Mouse (Mus musculus) heart, embryonic 16.5 days (tissue): ENCODE results near the gene Fam187b. TPM values are rescaled to one million over a fixed set of nuclear protein-coding genes. Genes with fewer than 3 reads are reported as not detected.
"Not testable (repeated sequence)": the region's sequence is repeated elsewhere in the genome, so short reads cannot be mapped to it uniquely, and the experiment has no call there.

Experiments used
- ATAC-seq: fragments of 200-750 bp; cut with Nextera tagmentation; replicated peaks from 2 replicates; pipeline ENCODE4 v1.8.0; 2017; ENCODE audit warnings: moderate number of reproducible peaks; ENCODE audit not compliant: insufficient read depth, low FRiP score; ENCODE audit errors: extremely low read depth
- H3K27ac ChIP-seq: fragments of 300-500 bp; sonication (generic); 2 replicates; pipeline ENCODE4 v1.5.1; 2014; ENCODE audit warnings: mild to moderate bottlenecking, low read length, control low read depth, moderate library complexity
- H3K27me3 ChIP-seq: fragments of 300-500 bp; sonication (generic); 2 replicates; pipeline ENCODE4 v1.6.1; 2014; ENCODE audit warnings: low read length, mixed read lengths; ENCODE audit not compliant: control insufficient read depth, insufficient read depth
- H3K36me3 ChIP-seq: fragments of 300-500 bp; sonication (generic); 2 replicates; pipeline ENCODE4 v1.6.1; 2014; ENCODE audit not compliant: control insufficient read depth, insufficient read depth
- H3K4me1 ChIP-seq: fragments of 300-500 bp; sonication (generic); 2 replicates; pipeline ENCODE4 v1.6.1; 2014; ENCODE audit warnings: low read length, mixed read lengths; ENCODE audit not compliant: control insufficient read depth, insufficient read depth
- H3K4me2 ChIP-seq: fragments of 300-500 bp; sonication (generic); 2 replicates; pipeline ENCODE4 v1.6.1; 2014; ENCODE audit warnings: low read depth, mild to moderate bottlenecking, control low read depth, low read length
- H3K4me3 ChIP-seq: fragments of 300-500 bp; sonication (generic); 2 replicates; pipeline ENCODE4 v1.5.1; 2014; ENCODE audit warnings: mild to moderate bottlenecking, control low read depth, low read length
- H3K9ac ChIP-seq: fragments of 300-500 bp; sonication (generic); 2 replicates; pipeline ENCODE4 v1.6.1; 2014; ENCODE audit warnings: low read length, control low read depth
- H3K9me3 ChIP-seq: fragments of 300-500 bp; sonication (generic); replicated peaks from 2 replicates; pipeline ENCODE4 v1.6.1; 2016; ENCODE audit warnings: low read length; ENCODE audit not compliant: control insufficient read depth
- WGBS: fragments of 180-500 bp; shearing (Covaris S2); extraction: QIAGEN DNeasy Blood & Tissue Kit; methylation state at CpG from one replicate; pipeline ENCODE4 v1.1.7; 2014; 5-methylcytosine and 5-hydroxymethylcytosine counted together
- polyA plus RNA-seq: library from polyadenylated mRNA; unstranded; fragments of >200 nt; fragmentation: Nextera tagmentation; extraction: Ambion mirVana; gene quantifications from 2 replicates; pipeline ENCODE4 v1.2.1, GENCODE M21; 2015

The Fam187b gene
- polyA plus RNA-seq, 1 experiment from 2014 or later, result 0.70 TPM

GRCm38 (mm10) chr7:30945466-30945865 is 28.1 kb upstream of the Fam187b start:
- not testable (repeated sequence) for H3K9ac ChIP-seq, H3K4me3 ChIP-seq, H3K4me1 ChIP-seq, ATAC-seq, H3K27ac ChIP-seq, H3K9me3 ChIP-seq, H3K27me3 ChIP-seq, H3K4me2 ChIP-seq
- WGBS, result 81% methylated on average over 7 of the region's 7 CpGs
- peaks cover 12% of the 10 kb centered on the region for H3K36me3 ChIP-seq

GRCm38 (mm10) chr7:30945876-30946275 is 27.7 kb upstream of the Fam187b start:
- H3K4me3 ChIP-seq, result no peak overlapping the region
- no peaks in the 10 kb centered on the region for H3K27me3 ChIP-seq
- H3K9ac ChIP-seq, result no peak overlapping the region
- no peak overlapping the region for H3K27ac ChIP-seq
- H3K4me1 ChIP-seq, result no peaks in the 10 kb centered on the region
- 95% methylated on average over 7 of the region's 7 CpGs for WGBS
- no peak for ATAC-seq
- no peak overlapping the region for H3K4me2 ChIP-seq
- H3K36me3 ChIP-seq, result peaks cover 13% of the 10 kb centered on the region
- H3K9me3 ChIP-seq, result no peaks in the 10 kb centered on the region

GRCm38 (mm10) chr7:30949902-30950301 is 23.7 kb upstream of the Fam187b start:
- H3K27me3 ChIP-seq, H3K4me1 ChIP-seq, H3K9ac ChIP-seq, H3K4me2 ChIP-seq, H3K9me3 ChIP-seq, ATAC-seq, H3K27ac ChIP-seq, H3K4me3 ChIP-seq: not testable (repeated sequence)
- WGBS, result 82% methylated on average over 3 of the region's 3 CpGs
- peaks cover 44% of the 10 kb centered on the region for H3K36me3 ChIP-seq

GRCm38 (mm10) chr7:30952441-30953265 is 20.9 kb upstream of the Fam187b start:
- H3K4me1 ChIP-seq, result peaks cover 7% of the 10 kb centered on the region
- no peak overlapping the region for H3K4me3 ChIP-seq
- H3K9ac ChIP-seq, result no peak overlapping the region
- no peak for ATAC-seq
- H3K4me2 ChIP-seq, result no peak overlapping the region
- no peak overlapping the region for H3K27ac ChIP-seq
- WGBS, result 93% methylated on average over 16 of the region's 16 CpGs
- no peaks in the 10 kb centered on the region for H3K9me3 ChIP-seq
- H3K36me3 ChIP-seq, result peaks cover 44% of the 10 kb centered on the region
- no peaks in the 10 kb centered on the region for H3K27me3 ChIP-seq

GRCm38 (mm10) chr7:30953459-30953858 is 20.1 kb upstream of the Fam187b start:
- Histone ChIP-seq H3K4me1 (peaks cover 13% of the 10 kb centered on the region), H3K36me3 (peaks cover 47% of the 10 kb centered on the region), H3K27me3 (no peaks in the 10 kb centered on the region), H3K27ac (no peak overlapping the region), H3K9me3 (no peaks in the 10 kb centered on the region), H3K4me3 (no peak overlapping the region), H3K4me2 (no peak overlapping the region), H3K9ac (no peak overlapping the region)
- no peak for ATAC-seq
- WGBS, result 81% methylated on average over 6 of the region's 6 CpGs

GRCm38 (mm10) chr7:30954036-30954435 is 19.6 kb upstream of the Fam187b start:
- H3K4me1 ChIP-seq, result peaks cover 13% of the 10 kb centered on the region
- H3K27ac ChIP-seq, result no peak overlapping the region
- peaks cover 47% of the 10 kb centered on the region for H3K36me3 ChIP-seq
- H3K4me2 ChIP-seq, result no peak overlapping the region
- no peaks in the 10 kb centered on the region for H3K27me3 ChIP-seq
- WGBS, result 65% methylated on average over 3 of the region's 3 CpGs
- ATAC-seq, result no peak
- H3K4me3 ChIP-seq, result no peak overlapping the region
- no peak overlapping the region for H3K9ac ChIP-seq
- H3K9me3 ChIP-seq, result no peaks in the 10 kb centered on the region

GRCm38 (mm10) chr7:30954971-30955520 is 18.5 kb upstream of the Fam187b start:
- peak overlapping the region; percentile 18; the same call in 1 of the 2 replicates for H3K9ac ChIP-seq
- WGBS, result 86% methylated on average over 12 of the region's 12 CpGs

GRCm38 (mm10) chr7:30955584-30956356 is 17.8 kb upstream of the Fam187b start:
- Histone ChIP-seq H3K4me1 (peaks cover 13% of the 10 kb centered on the region), H3K9ac (peak overlapping the region; percentile 97), H3K4me2 (peak overlapping the region; percentile 62), H3K36me3 (peaks cover 39% of the 10 kb centered on the region), H3K4me3 (peak overlapping the region; percentile 78), H3K27me3 (no peaks in the 10 kb centered on the region), H3K9me3 (no peaks in the 10 kb centered on the region), H3K27ac (peak overlapping the region; percentile 99)
- ATAC-seq, result peak; percentile 71
- under 1% methylated on average over 64 of the region's 64 CpGs for WGBS

More at GRCm38 (mm10) chr7:30954971-30955520, 18.5 kb upstream of the Fam187b start:
- Histone ChIP-seq H3K4me1 (peaks cover 13% of the 10 kb centered on the region), H3K36me3 (peaks cover 41% of the 10 kb centered on the region), H3K27me3 (no peaks in the 10 kb centered on the region), H3K27ac (no peak overlapping the region), H3K4me3 (peak overlapping the region; percentile 78), H3K9me3 (no peaks in the 10 kb centered on the region), H3K4me2 (peak overlapping the region; percentile 62)
- ATAC-seq, result no peak

GRCm38 (mm10) chr7:30956357-30956751 is 17.2 kb upstream of the Fam187b start:
- WGBS, result under 1% methylated on average over 40 of the region's 49 CpGs
- no peaks in the 10 kb centered on the region for H3K27me3 ChIP-seq
- H3K36me3 ChIP-seq, result peaks cover 39% of the 10 kb centered on the region
- peak overlapping the region; percentile 99 for H3K27ac ChIP-seq
- H3K9me3 ChIP-seq, result no peaks in the 10 kb centered on the region
- ATAC-seq, result peak; percentile 33
- H3K4me1 ChIP-seq, result peaks cover 13% of the 10 kb centered on the region
- peak overlapping the region; percentile 62 for H3K4me2 ChIP-seq
- peak overlapping the region; percentile 78 for H3K4me3 ChIP-seq
- H3K9ac ChIP-seq, result peak overlapping the region; percentile 97
